Mouse (Mus musculus) midbrain, postnatal 0 days (tissue): ENCODE data around the gene Pbxip1. TPM values are rescaled to one million over a fixed set of nuclear protein-coding genes. Genes with fewer than 3 reads are reported as not detected.

Source experiments
- ATAC-seq: fragments of 200-750 bp; cut with Nextera tagmentation; 2 replicates; pipeline ENCODE4 v1.8.0; 2017; ENCODE audit warnings: moderate number of reproducible peaks, mild to moderate bottlenecking, moderate TSS enrichment, moderate library complexity; ENCODE audit not compliant: low FRiP score
- DNase-seq: peaks from one replicate; pipeline ENCODE4 v3.0.0-alpha.2; 2015; ENCODE audit warnings: low spot score
- H3K27ac ChIP-seq: fragments of 300-500 bp; sonication (generic); 2 replicates; pipeline ENCODE4 v1.5.1; 2014; ENCODE audit warnings: low read depth, mild to moderate bottlenecking, low read length, mixed read lengths
- H3K27me3 ChIP-seq: fragments of 300-500 bp; sonication (generic); 2 replicates; pipeline ENCODE4 v1.6.1; 2014; ENCODE audit warnings: low read length, control low read depth, mixed read lengths; ENCODE audit not compliant: insufficient read depth
- H3K36me3 ChIP-seq: fragments of 300-500 bp; sonication (generic); 2 replicates; pipeline ENCODE4 v1.6.1; 2014; ENCODE audit warnings: low read length, control low read depth, mixed read lengths; ENCODE audit not compliant: insufficient read depth
- H3K4me1 ChIP-seq: fragments of 300-500 bp; sonication (generic); 2 replicates; pipeline ENCODE4 v1.6.1; 2014; ENCODE audit warnings: mild to moderate bottlenecking, control low read depth, antibody characterized with exemption, low read length, mixed read lengths; ENCODE audit not compliant: insufficient read depth
- H3K4me2 ChIP-seq: fragments of 300-500 bp; sonication (generic); 2 replicates; pipeline ENCODE4 v1.6.1; 2014; ENCODE audit warnings: low read depth, mild to moderate bottlenecking, low read length, mixed read lengths; ENCODE audit not compliant: poor library complexity, severe bottlenecking
- H3K4me3 ChIP-seq: fragments of 300-500 bp; sonication (generic); 2 replicates; pipeline ENCODE4 v1.5.1; 2014; ENCODE audit warnings: low read depth, mild to moderate bottlenecking, low read length, moderate library complexity
- H3K9ac ChIP-seq: fragments of 300-500 bp; sonication (generic); replicated peaks from 2 replicates; pipeline ENCODE4 v1.6.1; 2014; ENCODE audit warnings: mild to moderate bottlenecking, low read length, moderate library complexity, mixed read lengths; ENCODE audit not compliant: poor library complexity, severe bottlenecking
- H3K9me3 ChIP-seq: fragments of 300-500 bp; sonication (generic); 2 replicates; pipeline ENCODE4 v1.6.1; 2016; ENCODE audit warnings: low read length, control low read depth
- CTCF ChIP-seq: IDR thresholded peaks from 2 replicates; pipeline ENCODE4 v1.5.1; 2016; ENCODE audit warnings: antibody characterized with exemption, mild to moderate bottlenecking
- WGBS: fragments of 180-500 bp; shearing (Covaris S2); extraction: QIAGEN DNeasy Blood & Tissue Kit; methylation state at CpG from one replicate; pipeline ENCODE4 v1.1.7; 2014; 5-methylcytosine and 5-hydroxymethylcytosine counted together
- polyA plus RNA-seq: library from polyadenylated mRNA; unstranded; fragments of >200 nt; fragmentation: Nextera tagmentation; extraction: Ambion mirVana; gene quantifications from 2 replicates; pipeline ENCODE4 v1.2.1, GENCODE M21; 2015
- total RNA-seq: library from RNA; depleted of rRNA; stranded (reverse); fragments of >200 nt; gene quantifications from 2 replicates; pipeline ENCODE4 v1.2.3, GENCODE M21; 2014

Gene Pbxip1
- total and polyA plus RNA-seq, 2 experiments from 2014 or later: 18.5 to 21.8 TPM

DNA sequence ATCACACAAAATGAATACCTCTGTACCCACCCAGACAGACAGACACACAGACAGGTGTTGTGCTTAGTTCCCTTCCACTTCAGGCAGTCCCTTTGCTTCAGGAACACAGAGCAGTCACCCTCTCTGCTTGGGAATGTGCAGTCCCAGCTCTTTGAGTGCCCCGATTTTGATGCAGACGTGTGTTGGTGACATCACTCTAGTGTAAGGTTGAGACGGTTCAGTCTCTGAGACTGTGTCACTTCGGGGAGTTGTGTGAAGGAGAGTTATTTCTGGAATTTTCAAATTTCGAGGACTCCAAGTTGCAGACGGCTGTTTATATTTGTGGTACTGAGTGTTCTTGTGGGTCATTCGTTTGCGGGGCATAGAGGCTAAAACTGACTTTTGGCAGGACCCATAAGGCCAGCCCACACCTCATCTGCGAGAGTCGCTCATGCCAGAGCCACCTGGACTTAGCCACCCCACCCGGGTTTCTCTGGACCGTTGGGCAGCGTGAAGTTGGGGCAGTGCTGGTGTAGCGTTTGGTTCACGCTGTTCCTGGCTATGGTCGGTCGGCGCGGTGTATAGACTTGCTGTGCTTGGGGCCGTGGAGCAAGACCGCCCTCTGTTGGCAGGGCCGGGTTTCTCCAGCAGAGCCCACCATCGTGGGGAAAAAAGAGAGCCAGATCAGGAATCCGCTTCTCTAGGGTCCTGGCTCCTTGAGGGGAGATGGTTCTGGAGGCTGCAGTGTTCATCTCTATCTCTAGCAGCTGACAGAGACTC lies 48.4 kb downstream of the Pbxip1 start:
- 21% methylated on average over 24 of the region's 24 CpGs for whole genome bisulfite sequencing
- H3K9ac ChIP-seq: no peak overlapping the region
- H3K27me3 ChIP-seq: no peaks in the 10 kb centered on the region; the same call in 1 of the 2 replicates
- peak; percentile 55 for DNase-seq
- TF ChIP-seq CTCF: peak; percentile 80
- no peak overlapping the region for H3K4me3 ChIP-seq
- H3K4me1 ChIP-seq: no peaks in the 10 kb centered on the region
- H3K27ac ChIP-seq: no peak overlapping the region
- no peak overlapping the region for H3K4me2 ChIP-seq
- H3K36me3 ChIP-seq: no peaks in the 10 kb centered on the region
- ATAC-seq: no peak
- H3K9me3 ChIP-seq: no peaks in the 10 kb centered on the region

DNA sequence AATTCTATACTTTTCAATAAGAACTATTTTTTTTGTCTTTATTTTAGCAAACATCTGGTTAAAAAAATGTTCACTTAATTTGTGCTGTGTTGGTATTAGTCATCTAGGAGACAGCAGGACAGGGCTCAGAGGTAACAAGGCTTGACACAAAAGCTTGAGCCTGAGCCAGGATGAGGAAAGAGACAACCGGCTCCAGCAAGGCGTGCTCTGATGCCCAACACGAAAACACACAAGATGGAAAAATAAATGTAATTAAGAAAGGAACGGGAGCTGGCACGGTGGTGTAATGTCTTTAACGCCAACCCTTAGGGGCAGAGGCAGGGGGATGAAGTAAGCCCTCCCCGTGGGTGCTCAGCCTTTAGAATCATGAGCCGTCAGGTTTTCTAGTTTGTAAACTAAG lies 49.6 kb downstream of the Pbxip1 start:
- no peaks in the 10 kb centered on the region for H3K9me3 ChIP-seq
- WGBS: 80% methylated on average over 8 of the region's 8 CpGs
- no peaks in the 10 kb centered on the region for H3K36me3 ChIP-seq
- H3K9ac ChIP-seq: no peak overlapping the region
- H3K4me2 ChIP-seq: no peak overlapping the region
- TF ChIP-seq CTCF: no peak
- no peak for ATAC-seq
- peak; percentile 11 for DNase-seq
- no peak overlapping the region for H3K4me3 ChIP-seq
- no peak overlapping the region for H3K27ac ChIP-seq
- H3K27me3 ChIP-seq: no peaks in the 10 kb centered on the region; the same call in 1 of the 2 replicates
- no peaks in the 10 kb centered on the region for H3K4me1 ChIP-seq

DNA sequence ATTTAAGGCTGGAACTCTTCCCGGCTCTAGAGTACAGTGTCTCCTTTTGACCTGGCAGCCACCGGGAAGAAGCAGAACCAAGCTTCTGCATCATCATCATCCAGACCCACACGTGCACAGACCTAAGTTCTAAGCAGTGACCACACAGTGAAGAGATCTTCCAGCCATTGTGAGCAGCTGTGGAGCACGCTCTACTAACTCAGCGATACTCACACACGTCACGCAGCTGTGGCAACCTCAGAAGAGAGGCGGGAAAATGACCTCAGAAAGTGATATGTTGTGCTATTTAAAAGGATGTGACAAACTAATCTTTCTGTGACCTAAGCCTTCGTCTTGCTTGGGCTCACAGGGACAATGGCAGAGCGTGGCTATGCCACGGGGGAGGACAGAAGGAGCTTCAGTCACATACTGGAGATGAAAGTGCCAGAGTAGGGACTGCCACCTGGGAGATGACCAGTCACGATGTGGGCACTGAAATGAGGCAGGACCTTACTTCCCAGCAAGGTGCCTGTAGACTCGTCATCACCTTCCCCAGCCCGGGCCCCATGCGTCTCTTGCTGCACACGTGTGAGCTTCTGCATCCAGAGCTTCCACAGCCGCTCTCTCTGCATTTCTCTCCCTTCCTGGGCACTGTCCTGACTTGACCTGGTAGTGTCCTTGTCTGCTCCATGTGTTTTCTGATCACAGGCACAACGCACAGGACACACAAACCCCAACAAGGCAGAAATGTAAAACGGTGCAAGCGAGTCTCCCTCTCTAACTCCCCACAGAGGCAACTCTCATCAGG lies 50.6 kb downstream of the Pbxip1 start:
- no peak for TF ChIP-seq CTCF
- Histone ChIP-seq H3K27ac (no peak overlapping the region), H3K4me3 (no peak overlapping the region), H3K36me3 (no peaks in the 10 kb centered on the region), H3K9me3 (no peaks in the 10 kb centered on the region), H3K4me1 (no peaks in the 10 kb centered on the region), H3K4me2 (no peak overlapping the region), H3K9ac (no peak overlapping the region), H3K27me3 (no peaks in the 10 kb centered on the region; the same call in 1 of the 2 replicates)
- ATAC-seq: no peak
- WGBS: 53% methylated on average over 20 of the region's 20 CpGs
- no peak for DNase-seq

DNA sequence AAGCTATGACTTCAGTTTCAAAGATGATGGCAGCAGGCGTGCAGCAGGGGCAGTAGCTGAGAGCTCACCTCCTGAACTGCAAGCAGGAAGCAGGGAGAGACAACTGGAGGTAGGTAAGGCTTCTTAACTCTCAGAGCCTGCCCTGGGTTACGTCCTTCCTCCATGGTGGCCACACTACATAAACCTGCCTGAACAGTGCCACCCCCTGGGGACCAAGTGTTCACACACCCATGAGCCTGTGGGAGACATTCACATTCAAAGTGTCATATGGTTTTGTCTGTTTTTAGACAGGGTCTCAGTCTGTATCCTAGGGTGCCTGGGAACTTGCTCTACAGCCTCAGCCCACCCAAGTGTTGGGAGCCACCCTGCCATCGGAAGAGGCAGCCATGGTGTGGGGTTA lies 54.3 kb downstream of the Pbxip1 start:
- 92% methylated on average over 3 of the region's 3 CpGs for WGBS
- Histone ChIP-seq H3K4me1 (no peaks in the 10 kb centered on the region), H3K4me3 (no peak overlapping the region), H3K27ac (no peak overlapping the region), H3K9me3 (no peaks in the 10 kb centered on the region), H3K36me3 (no peaks in the 10 kb centered on the region), H3K4me2 (no peak overlapping the region), H3K27me3 (no peaks in the 10 kb centered on the region; the same call in 1 of the 2 replicates), H3K9ac (no peak overlapping the region)
- ATAC-seq: no peak
- DNase-seq: no peak
- peak; percentile 2; the same call in 1 of the 2 replicates for TF ChIP-seq CTCF

DNA sequence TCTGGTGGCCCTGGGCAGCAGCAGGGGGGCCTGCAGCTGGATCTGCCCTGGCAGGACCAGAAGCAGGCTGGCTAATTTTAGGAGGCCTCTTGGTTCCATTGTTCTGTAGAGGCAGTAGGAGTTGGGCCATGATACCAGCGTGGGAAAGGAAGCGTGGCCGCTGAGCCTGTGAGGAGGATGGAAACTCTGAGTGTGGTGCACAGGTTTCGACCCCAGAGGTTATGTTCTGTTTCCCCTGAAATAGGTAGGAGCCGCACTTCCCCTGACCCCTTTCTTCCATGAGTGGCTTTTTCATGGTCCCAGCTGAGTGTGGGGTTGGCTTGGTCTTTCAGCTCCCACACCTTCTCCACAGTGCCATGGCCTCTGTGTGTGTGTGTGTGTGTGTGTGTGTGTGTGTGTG lies 55.1 kb downstream of the Pbxip1 start:
- WGBS: 89% methylated on average over 5 of the region's 5 CpGs
- no peak overlapping the region for H3K9ac ChIP-seq
- H3K4me1 ChIP-seq: no peaks in the 10 kb centered on the region
- no peak for TF ChIP-seq CTCF
- no peaks in the 10 kb centered on the region for H3K9me3 ChIP-seq
- H3K36me3 ChIP-seq: no peaks in the 10 kb centered on the region
- ATAC-seq: no peak
- DNase-seq: no peak
- no peak overlapping the region for H3K27ac ChIP-seq
- no peak overlapping the region for H3K4me3 ChIP-seq
- no peak overlapping the region for H3K4me2 ChIP-seq
- H3K27me3 ChIP-seq: no peaks in the 10 kb centered on the region; the same call in 1 of the 2 replicates

DNA sequence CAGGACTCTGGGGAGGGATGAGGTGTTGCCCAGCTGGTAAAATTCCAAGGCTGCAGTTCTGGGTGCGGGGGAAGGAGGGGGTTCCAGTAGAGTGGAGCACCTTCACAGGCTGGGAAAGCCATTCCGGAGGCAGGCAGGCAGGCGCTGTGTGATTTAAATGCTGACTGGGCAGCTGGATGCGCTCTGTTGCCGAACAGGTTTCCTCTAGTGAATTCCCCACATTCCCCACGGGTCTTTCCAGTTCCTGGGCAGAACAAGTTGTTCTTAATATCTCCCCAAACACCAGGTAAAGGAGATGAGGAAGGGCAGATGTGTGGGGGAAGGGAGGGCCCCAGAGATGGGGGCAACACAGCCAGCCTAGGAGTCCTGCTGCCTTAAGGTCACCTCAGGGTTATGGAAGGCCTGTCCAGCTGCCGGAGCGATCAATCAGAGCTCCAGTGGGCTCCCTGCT lies 56.2 kb downstream of the Pbxip1 start:
- H3K4me2 ChIP-seq: no peak overlapping the region
- no peak overlapping the region for H3K27ac ChIP-seq
- no peaks in the 10 kb centered on the region for H3K36me3 ChIP-seq
- 42% methylated on average over 8 of the region's 8 CpGs for WGBS
- no peak overlapping the region for H3K4me3 ChIP-seq
- H3K9me3 ChIP-seq: no peaks in the 10 kb centered on the region
- no peak for ATAC-seq
- H3K9ac ChIP-seq: no peak overlapping the region
- H3K4me1 ChIP-seq: no peaks in the 10 kb centered on the region
- DNase-seq: no peak
- TF ChIP-seq CTCF: no peak
- no peaks in the 10 kb centered on the region; the same call in 1 of the 2 replicates for H3K27me3 ChIP-seq
